Mouse (Mus musculus) lung, embryonic 14.5 days (tissue): ENCODE results near the gene Mpzl1. TPM values are rescaled to one million over a fixed set of nuclear protein-coding genes. Genes with fewer than 3 reads are reported as not detected.
"Not testable (repeated sequence)": the region's sequence is repeated elsewhere in the genome, so short reads cannot be mapped to it uniquely, and the experiment has no call there.

Experiments used
- ATAC-seq: fragments of 200-750 bp; cut with Nextera tagmentation; 2 replicates; pipeline ENCODE4 v1.8.0; 2017; ENCODE audit warnings: mild to moderate bottlenecking, moderate TSS enrichment, moderate library complexity; ENCODE audit not compliant: insufficient read depth
- DNase-seq: peaks from one replicate; pipeline ENCODE4 v3.0.0-alpha.2; 2015
- H3K27ac ChIP-seq: fragments of 300-500 bp; sonication (generic); 2 replicates; pipeline ENCODE4 v1.5.1; 2014; ENCODE audit warnings: low read depth, mild to moderate bottlenecking, moderate library complexity
- H3K27me3 ChIP-seq: fragments of 300-500 bp; sonication (generic); 2 replicates; pipeline ENCODE4 v1.6.1; 2014; ENCODE audit warnings: low read length, control low read depth; ENCODE audit not compliant: insufficient read depth
- H3K36me3 ChIP-seq: fragments of 300-500 bp; sonication (generic); 2 replicates; pipeline ENCODE4 v1.6.1; 2014; ENCODE audit warnings: control low read depth; ENCODE audit not compliant: insufficient read depth
- H3K4me1 ChIP-seq: fragments of 300-500 bp; sonication (generic); 2 replicates; pipeline ENCODE4 v1.6.1; 2014; ENCODE audit warnings: antibody characterized with exemption, control low read depth; ENCODE audit not compliant: insufficient read depth
- H3K4me2 ChIP-seq: fragments of 300-500 bp; sonication (generic); 2 replicates; pipeline ENCODE4 v1.6.1; 2014; ENCODE audit warnings: mild to moderate bottlenecking
- H3K4me3 ChIP-seq: fragments of 300-500 bp; sonication (generic); 2 replicates; pipeline ENCODE4 v1.5.1; 2014; ENCODE audit warnings: low read depth, low read length
- H3K9ac ChIP-seq: fragments of 300-500 bp; sonication (generic); 2 replicates; pipeline ENCODE4 v1.6.1; 2014
- H3K9me3 ChIP-seq: fragments of 300-500 bp; sonication (generic); 2 replicates; pipeline ENCODE4 v1.6.1; 2016; ENCODE audit warnings: low read depth, low read length, control low read depth
- CTCF ChIP-seq: IDR thresholded peaks from 2 replicates; pipeline ENCODE4 v1.5.1; 2016; ENCODE audit warnings: antibody characterized with exemption, low read depth
- WGBS: fragments of 180-500 bp; shearing (Covaris S2); extraction: QIAGEN DNeasy Blood & Tissue Kit; methylation state at CpG from one replicate; pipeline ENCODE4 v1.1.7; 2014; 5-methylcytosine and 5-hydroxymethylcytosine counted together
- polyA plus RNA-seq: library from polyadenylated mRNA; unstranded; fragments of >200 nt; fragmentation: Nextera tagmentation; extraction: Ambion mirVana; gene quantifications from 2 replicates; pipeline ENCODE4 v1.2.1, GENCODE M21; 2014

Gene Mpzl1
- polyA plus RNA-seq, result 208 and 220 TPM in 2 replicates

DNA sequence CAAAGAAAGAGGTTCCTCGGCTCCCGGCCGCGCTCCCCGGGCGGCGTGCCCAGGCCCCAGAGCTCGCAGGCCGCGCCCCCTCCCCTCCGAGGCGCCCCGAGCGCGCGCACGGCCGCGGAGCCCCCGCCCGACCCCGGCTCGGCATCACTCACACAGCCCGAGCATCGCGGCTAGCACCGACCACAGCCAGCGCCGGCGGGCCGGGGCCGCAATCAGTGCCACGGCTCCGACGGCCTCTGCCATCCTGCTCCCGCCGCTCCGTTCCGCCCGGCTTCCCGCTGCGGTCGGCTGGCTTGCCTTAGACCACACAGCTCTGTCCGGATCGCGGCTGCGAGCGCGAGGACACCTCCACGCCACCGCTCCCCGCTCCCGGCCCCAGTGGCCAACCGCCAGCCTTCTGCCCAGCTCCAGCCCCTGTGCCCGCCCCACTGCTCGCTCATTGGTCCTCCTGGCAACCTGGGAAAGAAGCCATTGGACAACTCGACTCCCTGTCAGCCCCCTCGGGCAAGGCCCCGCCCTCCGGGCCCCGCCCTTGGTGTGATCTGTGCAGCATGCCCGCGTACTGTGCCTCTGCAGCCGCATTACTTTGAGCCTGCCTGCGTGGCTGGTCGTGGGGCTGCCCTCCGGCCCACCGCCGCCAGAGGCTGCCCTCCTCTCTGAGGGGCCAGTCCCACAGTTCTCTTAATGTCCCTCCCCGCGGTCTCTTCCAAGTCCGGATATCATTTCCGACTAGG, at the start of gene Mpzl1:
Mpzl1 (minus strand) TSS at position 388 of the 734 bp plus-strand sequence.
- Histone ChIP-seq H3K4me3 (peak within 1 kb of the TSS; percentile 81), H3K36me3 (no peaks in the 10 kb centered on the region), H3K4me2 (peak within 1 kb of the TSS; percentile 64), H3K27me3 (no peaks in the 10 kb centered on the region), H3K27ac (peak within 1 kb of the TSS; percentile 98), H3K9ac (peak within 1 kb of the TSS; percentile 87), H3K4me1 (peaks cover 24% of the 10 kb centered on the region), H3K9me3 (no peaks in the 10 kb centered on the region)
- under 1% methylated on average over 49 of the region's 73 CpGs for WGBS
- DNase-seq (peak; percentile 99), ATAC-seq (peak; percentile 98)
- peak; percentile 53 for TF ChIP-seq CTCF

DNA sequence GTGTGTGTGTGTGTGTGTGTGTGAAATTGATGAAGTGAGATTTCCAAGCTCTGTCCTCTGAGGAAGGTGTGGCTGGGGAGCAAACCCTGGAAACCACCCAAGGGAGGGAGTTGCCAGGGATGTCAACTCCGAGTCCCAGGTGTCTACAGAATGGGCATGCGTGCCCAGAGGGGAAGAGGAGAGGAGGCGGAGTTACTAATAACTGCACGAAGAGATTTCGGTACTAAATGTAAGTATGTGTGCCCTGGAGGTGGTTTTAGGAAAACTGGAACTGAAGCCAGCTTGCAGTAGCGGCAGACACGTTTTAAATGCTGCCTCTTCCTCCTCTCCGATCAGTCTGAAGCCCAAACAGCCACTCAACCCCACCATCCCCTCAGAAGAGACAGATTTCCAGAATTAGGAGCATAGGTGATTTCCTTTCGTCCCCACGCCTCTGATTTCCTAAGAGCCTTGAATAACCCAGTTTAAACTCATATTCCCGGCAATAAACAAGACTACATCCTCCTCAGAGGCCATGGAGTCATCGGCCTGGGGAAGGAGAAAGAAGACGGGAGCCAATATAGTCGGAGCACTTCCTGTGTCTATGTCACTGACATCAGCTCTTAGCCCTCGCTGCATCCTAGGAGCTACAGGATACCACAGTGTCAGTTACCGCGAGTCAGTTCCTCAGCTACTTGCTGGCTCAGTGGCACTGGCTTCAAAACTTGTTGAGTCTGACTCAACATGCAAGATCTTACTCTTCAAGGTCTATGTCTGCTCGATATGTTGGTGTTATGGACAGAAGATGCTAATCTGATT, 47.9 kb upstream of the Mpzl1 start:
- H3K27me3 ChIP-seq, result no peaks in the 10 kb centered on the region
- ATAC-seq (no peak), DNase-seq (no peak)
- H3K36me3 ChIP-seq, result no peaks in the 10 kb centered on the region
- no peaks in the 10 kb centered on the region for H3K9me3 ChIP-seq
- WGBS, result 68% methylated on average over 18 of the region's 18 CpGs
- no peak overlapping the region for H3K4me2 ChIP-seq
- H3K4me1 ChIP-seq, result peaks cover 11% of the 10 kb centered on the region
- TF ChIP-seq CTCF, result no peak
- no peak overlapping the region for H3K4me3 ChIP-seq
- no peak overlapping the region for H3K9ac ChIP-seq
- no peak overlapping the region for H3K27ac ChIP-seq

DNA sequence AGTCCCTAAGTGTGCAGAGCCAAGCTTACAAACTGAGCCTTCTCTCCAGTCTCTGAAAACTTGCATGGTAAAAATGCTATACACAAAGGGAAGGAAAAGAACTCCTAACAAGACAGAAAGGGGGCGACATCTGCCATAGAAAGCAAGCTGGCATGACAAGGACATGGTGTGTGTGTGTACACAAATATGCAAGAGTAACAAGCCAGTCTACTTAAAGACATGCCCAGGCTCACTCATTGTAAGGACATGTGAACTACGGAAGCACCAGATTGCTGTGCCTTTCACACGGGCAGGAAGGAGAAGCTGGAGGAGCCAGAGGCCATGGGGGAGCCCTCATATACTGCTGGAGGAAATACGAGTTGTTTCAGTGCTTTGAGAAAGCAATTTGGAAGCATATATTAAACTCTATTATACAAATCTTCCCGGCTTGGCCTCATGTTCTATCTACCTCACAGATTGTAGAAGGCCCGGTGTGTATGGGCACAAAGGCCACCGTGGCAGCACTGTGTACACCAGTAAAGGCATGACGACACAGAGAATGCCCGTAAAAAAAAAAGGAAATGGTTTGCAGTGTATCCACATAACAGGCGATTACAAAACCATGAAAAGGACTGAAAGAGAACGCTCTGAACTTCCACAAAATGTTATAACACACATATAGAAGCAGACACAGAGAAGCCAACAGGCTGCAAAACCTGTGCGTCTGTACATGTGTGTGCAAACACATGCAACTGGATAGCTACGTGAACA, 46.9 kb upstream of the Mpzl1 start:
- Histone ChIP-seq H3K9me3 (no peaks in the 10 kb centered on the region), H3K27me3 (no peaks in the 10 kb centered on the region), H3K27ac (peak overlapping the region; percentile 28; the same call in 1 of the 2 replicates), H3K9ac (no peak overlapping the region), H3K4me1 (peaks cover 2% of the 10 kb centered on the region; the same call in 1 of the 2 replicates), H3K4me2 (no peak overlapping the region), H3K36me3 (no peaks in the 10 kb centered on the region), H3K4me3 (no peak overlapping the region)
- DNase-seq (peak; percentile 56), ATAC-seq (no peak)
- peak; percentile 55 for TF ChIP-seq CTCF
- 66% methylated on average over 13 of the region's 13 CpGs for WGBS

DNA sequence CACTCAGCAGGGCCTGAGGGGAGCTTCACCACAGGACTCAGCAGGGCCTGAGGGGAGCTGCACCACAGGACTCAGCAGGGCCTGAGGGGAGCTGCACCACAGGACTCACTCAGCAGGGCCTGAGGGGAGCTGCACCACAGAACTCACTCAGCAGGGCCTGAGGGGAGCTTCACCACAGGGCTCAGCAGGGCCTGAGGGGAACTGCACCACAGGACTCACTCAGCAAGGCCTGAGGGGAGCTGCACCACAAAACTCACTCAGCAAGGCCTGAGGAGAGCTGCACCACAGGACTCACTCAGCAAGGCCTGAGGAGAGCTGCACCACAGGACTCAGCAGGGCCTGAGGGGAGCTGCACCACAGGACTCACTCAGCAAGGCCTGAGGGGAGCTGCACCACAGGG, 45.7 kb upstream of the Mpzl1 start:
- DNase-seq, H3K4me3 ChIP-seq, H3K9ac ChIP-seq, H3K9me3 ChIP-seq, ATAC-seq, H3K36me3 ChIP-seq, H3K27ac ChIP-seq, H3K4me1 ChIP-seq, H3K27me3 ChIP-seq, H3K4me2 ChIP-seq: not testable (repeated sequence)

DNA sequence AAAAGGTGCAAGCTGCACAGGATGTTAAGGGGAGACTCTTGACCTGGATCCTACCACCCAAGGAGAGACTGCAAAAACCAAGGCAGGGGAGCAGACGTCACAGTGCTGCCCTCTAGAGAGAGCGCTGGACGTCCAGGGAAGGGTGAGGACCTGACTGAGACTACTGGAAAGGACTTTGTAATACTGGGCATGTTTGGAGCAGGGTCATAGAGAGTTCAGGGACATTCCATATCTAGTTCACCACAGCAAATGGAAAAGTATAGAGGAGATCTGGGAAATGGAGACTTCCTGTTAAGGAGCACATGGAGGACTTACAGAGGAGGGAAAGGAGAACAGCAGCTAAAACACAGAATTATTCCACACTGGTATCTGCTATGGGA, 45.3 kb upstream of the Mpzl1 start:
- Histone ChIP-seq H3K9ac (no peak overlapping the region), H3K4me3 (no peak overlapping the region), H3K9me3 (no peaks in the 10 kb centered on the region), H3K27me3 (no peaks in the 10 kb centered on the region), H3K27ac (no peak overlapping the region), H3K4me1 (no peaks in the 10 kb centered on the region), H3K36me3 (no peaks in the 10 kb centered on the region), H3K4me2 (no peak overlapping the region)
- ATAC-seq (no peak), DNase-seq (no peak)
- 42% methylated on average over 3 of the region's 3 CpGs for WGBS
- TF ChIP-seq CTCF, result no peak; the same call in 1 of the 2 replicates

DNA sequence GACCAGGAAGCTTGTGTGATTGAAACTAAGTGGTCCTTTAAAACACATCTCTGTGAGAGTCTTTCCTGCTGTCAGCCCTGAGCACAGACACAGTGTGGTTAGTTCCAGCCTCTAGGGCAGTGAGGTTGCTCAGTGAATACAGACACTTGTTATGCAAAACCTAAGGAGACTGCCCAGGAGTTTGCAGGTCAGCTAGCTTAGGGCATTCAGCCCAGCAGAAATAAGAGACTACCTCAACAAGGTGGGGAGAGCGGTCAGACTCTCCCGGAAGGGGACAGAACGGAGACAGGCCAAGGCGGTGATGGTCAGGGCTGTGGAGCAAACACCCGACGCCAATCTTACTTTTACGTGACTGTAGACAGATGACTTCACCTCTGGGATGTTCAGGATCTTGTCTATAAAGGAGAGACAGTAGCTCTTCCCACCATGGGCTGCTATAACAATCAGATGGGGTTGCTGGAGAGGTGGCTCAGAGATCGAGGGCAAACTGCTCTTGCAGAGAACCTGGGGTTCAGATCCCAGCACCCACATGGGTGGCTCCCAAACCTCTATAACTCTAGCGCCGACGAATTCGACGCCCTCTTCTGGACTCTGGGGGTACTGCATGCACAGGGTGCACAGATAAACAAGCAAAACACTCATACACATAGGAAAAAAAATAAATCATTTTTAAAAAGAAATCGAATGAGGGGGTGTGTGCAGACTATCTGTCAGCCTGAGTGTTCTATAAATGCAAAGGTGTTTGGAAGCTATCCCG, 44.7 kb upstream of the Mpzl1 start:
- Histone ChIP-seq H3K36me3 (no peaks in the 10 kb centered on the region), H3K4me3 (no peak overlapping the region), H3K4me1 (no peaks in the 10 kb centered on the region), H3K27me3 (no peaks in the 10 kb centered on the region), H3K4me2 (no peak overlapping the region), H3K9me3 (no peaks in the 10 kb centered on the region), H3K27ac (no peak overlapping the region), H3K9ac (no peak overlapping the region)
- WGBS, result 77% methylated on average over 15 of the region's 15 CpGs
- ATAC-seq (no peak), DNase-seq (no peak)
- TF ChIP-seq CTCF, result peak; percentile 52; the same call in 1 of the 2 replicates
